Mouse (Mus musculus) adrenal gland, postnatal 25 days (tissue): ENCODE measurements around the gene Rev1. TPM values are rescaled to one million over a fixed set of nuclear protein-coding genes. Genes with fewer than 3 reads are reported as not detected.

Source experiments
- DNase-seq: peaks from one replicate; pipeline ENCODE4 v3.0.0; 2021; ENCODE audit warnings: mixed read lengths
- long read RNA-seq: library from polyadenylated mRNA; stranded (forward); transcript quantifications from one replicate; pipeline ENCODE4 v2.0.0, GENCODE M21; 2021
- total RNA-seq: library from RNA; stranded (reverse); gene quantifications from 2 replicates; pipeline ENCODE4 v1.2.3, GENCODE M21; 2021

Rev1 gene
- total RNA-seq: 29.9 and 30.1 TPM in 2 replicates
- long read RNA-seq, full-length matches to known transcripts: 4 of 22 reads
- long read RNA-seq, partial matches to known transcripts: 9 of 22 reads
- long read RNA-seq, other reads (novel, unspliced or antisense): 9 of 22 reads

DNA sequence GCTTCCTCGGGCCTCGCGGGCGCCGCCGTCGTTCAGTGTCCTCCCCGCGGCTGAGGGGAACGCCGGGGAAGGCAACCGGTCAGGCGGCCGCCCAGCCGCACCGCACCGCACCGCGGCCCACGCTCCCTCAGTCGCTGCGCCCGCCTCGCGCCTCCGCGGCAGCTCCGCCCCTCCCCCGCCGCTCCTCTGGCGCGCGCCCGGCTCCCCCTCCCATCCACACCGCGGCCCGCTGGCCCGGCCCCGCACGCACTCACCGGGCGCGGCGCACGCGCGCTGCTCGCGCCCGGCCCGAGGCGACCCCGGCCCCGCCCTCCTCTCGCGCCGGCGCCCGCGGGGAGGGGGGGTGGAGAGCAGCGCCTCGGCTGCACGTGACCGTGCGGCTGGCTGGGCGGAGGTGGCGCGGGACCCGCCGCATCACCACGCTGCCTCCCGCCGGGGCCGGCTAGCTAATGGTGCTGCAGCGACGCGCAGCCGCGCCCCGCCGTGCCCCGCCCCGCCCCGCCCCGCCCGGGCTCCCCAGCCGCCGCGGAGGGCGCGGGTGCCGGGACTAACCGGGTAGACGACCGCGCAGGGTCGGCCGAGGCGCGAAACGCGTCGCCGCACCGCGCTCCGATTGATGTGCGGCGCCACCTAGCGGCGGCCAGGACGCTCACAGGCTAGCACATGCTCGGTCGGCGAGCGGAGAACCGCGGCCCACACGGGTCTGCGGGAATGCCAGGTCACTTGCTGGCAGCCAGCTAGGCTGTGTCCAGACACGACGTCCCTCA is at the start of gene Rev1:
TSS of gene Rev1 (minus strand) at position 301 of the 767 bp plus-strand sequence.
- DNase-seq: peak; percentile 95

DNA sequence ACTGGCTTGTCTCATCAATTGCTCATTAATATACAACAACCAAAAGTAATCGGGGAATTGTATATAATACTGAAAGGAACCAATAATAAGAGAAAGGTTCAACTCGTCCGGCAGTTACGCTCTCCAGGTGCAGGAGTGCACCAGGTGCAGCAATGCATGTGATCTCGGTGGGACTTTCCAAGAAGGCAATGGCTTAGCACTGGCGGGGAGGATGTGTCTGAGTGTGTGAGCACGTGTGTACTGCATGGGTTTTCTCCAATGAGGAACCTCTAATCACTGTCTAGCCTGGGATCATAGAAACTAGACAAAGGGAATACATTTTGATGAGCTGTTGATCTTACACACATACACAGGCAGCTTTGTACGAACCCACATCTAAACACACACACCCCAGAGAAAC is 49.3 kb upstream of the Rev1 start:
- DNase-seq: no peak

DNA sequence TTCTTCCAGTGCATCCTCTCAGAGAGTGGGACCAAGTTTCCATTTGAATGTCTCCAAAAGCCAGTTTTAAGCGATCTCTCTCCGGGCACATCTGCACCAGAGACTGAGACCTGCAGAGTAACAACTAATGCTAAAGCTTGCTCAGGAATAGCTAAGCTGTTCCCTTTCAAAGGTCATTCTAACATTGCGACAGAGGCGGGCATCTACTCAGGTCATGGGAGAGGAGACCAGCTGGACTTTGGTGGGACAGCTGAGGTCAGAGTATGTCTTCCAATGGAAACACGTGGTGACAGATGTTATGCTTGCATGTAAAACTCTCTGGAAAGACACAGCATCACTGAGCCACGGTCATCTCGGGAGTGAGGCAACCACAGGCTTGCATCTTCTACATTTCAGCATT is 46.5 kb upstream of the Rev1 start:
- DNase-seq: no peak

DNA sequence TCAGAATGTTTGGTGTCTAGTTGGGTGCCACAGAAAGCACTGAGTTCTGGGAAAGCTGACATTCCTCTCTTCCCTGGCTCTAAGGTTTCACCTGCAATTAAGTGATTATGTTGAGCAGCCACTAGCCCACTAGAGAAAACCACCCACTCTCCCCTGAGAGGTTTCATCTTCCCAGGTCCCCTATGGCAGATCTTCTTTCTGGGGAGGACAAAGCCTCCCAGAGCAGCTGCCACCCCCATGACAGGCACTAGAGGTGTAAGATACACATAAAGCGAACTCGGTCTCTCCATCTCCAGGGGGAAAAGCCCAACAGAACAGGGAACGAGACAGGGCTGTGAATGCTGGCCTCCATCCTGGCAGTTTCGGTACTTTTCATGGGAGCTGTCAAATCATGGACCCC is 42.3 kb upstream of the Rev1 start:
- DNase-seq: no peak

DNA sequence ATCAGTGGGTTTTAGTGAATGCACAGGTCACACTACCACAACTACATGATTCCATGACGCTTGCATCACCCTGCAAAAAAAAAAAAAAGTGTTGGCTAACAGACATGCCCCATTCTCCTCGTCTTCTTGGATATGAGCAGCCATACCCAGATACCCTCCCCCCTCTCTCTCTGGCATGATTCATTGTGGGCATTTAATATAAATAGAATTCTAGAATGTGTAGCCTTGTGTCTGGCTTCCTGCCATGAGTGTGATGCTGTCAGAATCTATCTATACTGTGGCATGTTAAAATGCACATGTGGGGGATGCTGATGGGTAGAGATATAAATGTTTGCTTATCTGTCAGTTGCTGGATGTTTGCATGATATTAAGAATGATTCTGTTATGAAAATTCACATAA is 36.1 kb upstream of the Rev1 start:
- DNase-seq: no peak

DNA sequence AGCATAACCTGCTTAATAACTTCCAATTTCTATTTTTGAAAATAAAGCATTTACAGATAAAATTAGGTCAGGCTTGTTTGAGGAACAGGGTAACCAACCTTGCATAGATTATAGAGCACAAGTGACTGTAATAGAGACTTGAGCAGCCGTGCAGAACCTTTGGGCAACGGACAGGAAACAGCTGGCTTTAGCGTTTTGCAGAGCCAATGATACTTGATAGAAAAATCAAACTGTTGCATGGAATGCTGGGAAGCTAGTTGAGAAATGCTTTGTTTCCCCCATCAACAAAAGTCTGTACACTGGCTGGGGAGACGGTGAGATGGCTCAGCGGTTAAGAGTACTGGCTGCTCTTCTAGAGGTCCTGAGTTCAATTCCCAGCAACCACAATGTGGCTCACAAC is 20.5 kb upstream of the Rev1 start:
- DNase-seq: no peak

DNA sequence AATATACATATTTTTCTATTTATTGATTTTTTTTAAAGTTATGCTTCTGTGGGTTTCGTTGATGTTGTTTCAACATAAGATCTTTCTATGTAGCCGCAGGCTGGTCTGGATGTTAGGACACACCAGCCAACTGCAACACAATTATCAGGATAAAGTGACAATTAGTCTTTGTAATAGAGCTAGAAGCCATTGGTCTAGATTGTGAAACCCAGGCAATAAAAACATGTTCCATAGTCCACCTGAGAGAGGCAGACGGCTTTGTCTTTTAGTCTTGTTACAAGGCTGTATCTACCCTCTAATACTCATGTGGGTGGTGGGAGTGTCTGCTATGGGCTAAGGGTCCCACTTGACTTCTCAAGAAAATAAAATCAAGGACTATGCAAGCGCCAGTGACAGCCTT is 16.4 kb upstream of the Rev1 start:
- no peak for DNase-seq

DNA sequence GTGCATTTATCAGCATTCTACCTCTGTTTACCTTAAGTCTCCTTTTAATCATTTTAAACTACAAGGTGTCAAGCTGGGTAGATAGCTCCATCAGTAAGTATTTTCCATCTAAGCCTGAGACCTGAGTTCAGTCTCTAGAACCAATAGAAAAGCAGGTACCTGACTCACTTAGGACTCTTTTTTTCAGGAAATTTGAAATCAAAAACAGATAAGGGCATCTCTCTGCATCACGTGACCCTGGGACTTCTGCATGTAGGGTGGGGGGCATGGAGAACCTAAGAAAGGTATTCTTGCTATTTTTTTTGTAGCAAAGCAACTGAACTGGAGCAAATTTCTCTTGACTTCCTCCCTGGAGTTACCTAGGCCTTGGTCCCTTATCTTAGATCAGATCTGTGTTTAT is 11.8 kb upstream of the Rev1 start:
- DNase-seq: no peak

DNA sequence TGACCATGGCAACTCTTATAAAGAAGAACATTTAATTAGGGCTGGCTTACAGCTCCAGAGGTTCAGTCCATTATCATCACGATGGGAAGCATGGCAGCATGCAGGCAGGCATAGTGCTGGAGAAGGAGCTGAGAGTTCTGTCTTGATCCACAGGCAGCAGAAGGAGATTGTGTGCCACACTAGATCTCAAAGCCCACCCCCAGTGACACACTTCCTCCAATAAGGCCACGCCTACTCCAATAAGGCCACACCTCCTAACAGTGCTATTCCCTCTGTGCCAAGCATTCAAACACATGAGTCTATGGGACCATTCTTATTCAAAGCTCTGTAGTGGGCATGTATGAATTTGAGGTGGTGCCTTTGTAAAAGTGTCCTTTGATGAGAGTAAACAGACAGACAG is 11.3 kb upstream of the Rev1 start:
- DNase-seq: no peak

DNA sequence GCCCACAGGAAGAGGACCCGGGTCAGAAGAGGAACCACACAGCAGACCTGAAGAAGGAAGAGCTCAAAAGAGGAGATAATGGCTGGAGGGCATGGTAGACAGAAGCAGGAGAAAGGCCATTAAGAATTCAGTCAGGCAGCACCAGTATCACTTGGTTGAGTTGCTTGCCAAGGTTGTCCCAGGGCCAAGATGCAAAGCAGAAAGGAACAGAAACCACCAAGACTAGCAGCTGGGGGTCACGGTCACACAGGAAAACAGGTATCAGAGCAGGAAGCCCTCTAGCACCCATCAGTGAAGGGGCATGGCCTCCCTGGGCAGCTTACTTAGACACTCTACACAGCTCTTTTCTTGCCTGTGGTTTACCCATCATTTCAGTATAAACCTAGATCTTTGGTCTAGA is 9.8 kb upstream of the Rev1 start:
- DNase-seq: no peak

DNA sequence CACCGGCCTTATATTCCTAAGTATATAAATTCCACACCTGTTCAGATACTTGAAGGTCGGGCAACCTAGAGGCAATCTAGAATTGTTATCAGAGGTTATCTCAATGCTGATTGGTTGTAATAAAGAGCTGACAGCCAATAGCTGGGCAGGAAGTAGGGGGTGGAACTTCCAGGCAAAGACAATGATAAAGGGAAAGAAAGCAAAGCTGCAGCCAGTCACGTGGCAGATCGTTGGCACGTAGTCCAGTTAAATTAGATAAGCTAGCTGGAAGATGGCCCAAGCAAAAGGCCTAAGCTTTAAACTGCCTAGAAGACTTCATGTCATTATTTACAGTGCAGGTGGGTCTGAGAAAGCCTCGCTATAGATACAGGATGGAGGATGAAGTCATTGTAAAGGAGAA is 3.3 kb upstream of the Rev1 start:
- DNase-seq: no peak

DNA sequence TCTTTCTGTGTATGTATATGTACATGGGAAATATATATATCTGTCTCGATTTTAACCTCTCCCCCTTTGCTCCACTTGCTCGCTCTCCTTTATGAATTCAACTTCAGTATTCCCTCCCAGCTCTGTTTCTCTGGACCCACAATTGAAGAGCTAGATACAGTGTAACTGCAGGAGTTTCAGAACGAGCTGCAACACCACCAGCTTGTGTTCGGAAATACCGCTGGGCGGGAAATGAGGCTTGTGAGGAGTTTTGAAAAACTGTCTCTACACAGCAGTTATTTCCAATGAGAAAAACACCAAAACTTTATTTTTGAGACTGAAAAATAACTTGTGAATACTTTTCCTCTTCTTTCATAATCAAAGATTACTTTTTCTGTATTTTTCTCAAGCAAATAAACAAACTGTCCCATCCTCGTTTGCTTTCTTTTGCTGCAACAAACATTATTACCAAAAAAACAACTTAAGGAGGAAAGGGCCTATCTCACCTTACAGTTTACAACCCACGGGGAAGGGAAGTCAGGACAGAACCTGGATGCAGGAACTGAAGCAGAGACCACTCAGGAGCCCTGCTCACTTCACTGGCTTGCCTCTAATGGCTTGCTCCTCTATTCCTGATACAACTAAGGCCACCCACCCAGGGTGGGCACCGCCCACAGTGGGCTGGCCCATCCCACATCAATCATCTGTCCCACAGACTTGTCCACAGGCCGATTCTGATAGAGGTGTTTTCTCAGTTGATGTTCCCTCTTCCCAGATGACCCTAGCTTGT is 1.3 kb upstream of the Rev1 start:
- no peak for DNase-seq

DNA sequence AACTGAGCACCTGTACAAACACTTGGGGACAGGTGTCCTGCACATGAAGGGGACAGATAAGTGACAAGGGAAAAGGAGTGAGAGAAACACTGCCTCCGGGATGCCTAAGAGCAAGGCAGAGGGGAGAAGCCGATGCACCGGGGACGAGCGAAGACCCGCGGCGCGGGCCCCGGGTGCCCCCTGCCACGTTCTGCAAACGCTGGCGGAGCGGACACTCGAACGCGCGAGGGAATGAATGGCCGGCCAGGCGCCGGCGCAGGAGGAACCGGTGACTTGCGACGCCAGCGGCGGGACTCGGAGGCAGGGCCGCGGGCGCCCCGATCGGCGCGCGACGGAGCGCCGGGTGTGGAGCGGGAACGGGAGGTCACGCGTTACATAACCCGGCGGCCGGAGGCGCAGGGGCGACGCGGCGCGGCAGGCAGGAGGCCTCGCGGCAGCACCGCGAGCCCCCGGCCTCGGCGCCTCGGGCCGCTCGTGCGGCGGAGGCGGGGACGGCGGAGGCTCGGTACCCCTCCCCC is 623 bp downstream of the Rev1 start:
- peak; percentile 66 for DNase-seq

DNA sequence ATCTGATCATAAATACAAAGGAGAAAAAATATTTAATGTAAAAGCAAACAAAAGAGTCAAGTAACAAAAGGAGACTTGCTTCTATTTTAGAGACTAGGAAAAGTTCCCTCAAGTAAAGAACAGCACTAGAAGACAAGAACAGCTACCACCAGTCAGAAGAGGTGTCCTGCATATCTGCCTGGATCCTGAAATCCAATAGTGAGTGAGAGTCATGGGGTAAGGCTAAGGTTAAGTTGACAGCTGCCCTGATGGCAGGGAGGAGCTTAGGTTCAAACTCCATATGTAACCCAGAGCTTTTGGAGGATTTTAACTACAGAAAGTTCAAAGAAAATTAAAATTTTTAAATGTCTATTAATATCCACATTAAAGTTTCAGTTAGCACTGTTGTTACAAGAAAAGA is 2.6 kb downstream of the Rev1 start:
- DNase-seq: no peak

DNA sequence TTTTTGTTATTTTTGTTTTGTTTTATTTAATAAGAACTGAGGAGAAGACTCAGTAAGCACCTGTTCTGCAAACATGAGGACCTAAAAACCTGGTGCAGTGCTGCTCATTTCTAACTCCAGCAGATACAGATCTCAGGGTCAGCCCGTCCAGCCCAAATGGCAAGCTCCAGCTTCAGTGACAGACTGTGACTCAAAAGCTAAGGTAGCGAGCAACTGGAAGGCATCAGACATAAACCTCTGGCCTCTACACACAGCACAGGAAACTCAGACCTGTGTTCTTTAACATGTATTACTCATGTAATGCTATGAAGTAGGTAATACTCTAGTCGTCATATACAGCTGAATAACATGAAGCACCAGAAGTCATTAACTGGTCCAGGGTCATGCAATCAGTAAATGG is 3.2 kb downstream of the Rev1 start:
- DNase-seq: no peak

DNA sequence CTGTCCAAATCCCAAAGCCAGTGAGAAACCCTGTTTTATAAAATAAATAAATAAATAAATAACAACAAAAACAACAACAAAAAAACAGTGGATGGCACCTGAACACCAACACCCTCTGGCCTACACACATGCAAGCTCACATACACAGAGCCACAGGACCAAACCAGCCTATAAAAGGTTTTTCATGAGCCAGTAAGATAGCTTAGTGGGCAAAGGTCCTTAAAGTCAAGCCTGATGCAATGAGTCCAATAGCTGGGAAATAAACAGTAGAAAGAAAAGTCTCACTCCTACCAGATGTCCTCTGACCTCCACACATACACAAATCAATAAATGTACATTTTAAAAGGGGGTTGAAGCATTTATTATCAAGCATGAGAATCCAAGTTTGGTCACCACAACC is 5.3 kb downstream of the Rev1 start:
- no peak for DNase-seq

DNA sequence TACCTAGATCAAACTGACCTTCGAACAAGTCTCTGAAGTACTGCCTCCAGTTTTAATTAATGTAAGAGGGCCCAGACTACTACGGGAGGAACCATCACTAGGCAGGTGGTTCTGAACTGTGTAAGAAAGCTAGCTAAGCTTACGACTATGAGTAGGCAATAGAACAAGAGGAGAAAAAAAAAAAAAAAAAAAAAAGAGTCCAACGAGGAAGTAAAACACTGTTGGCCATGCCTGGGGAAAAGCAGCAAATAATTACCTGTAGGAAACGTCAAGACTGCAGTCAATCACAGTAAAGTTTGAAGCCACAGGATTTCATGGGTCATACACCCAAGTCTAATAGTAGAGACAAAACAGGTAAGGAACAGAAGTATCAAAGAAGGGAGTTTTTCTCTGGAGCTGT is 8.7 kb downstream of the Rev1 start:
- DNase-seq: no peak

DNA sequence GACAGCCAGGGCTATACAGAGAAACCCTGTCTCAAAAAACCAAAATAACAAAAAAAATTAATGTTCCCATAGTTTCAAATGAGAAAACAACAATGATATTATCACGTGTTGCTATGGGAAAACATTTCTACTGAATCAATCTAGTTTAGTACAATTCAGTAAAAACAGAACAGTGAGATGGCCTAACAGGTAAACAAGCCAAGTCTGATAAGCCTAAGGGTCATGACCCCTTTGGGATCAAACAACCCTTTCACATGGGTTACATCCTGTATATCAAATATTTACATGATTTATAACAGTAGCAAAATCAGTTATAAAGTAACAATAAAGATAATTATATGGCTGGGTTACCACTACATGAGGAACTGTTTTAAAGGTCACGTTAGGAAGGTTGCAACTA is 11.0 kb downstream of the Rev1 start:
- DNase-seq: no peak

DNA sequence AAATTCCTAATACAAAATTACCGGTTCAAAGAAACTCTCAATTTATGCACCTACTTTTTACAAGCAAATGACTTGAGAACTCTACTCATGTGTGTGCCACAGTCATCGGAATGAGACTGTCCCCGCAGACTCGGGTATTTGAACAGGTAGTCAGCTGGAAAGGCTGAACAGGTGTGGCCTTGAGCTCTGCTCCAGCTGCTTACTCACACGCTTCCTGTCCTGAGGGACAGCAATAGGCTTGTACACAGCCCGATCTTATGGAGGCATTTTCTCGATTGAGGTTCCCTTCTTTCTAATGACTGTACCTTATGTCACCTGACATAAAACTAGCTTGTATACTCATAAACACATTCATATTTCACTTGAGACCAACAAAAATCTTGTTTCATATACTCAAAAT is 19.8 kb downstream of the Rev1 start:
- no peak for DNase-seq

DNA sequence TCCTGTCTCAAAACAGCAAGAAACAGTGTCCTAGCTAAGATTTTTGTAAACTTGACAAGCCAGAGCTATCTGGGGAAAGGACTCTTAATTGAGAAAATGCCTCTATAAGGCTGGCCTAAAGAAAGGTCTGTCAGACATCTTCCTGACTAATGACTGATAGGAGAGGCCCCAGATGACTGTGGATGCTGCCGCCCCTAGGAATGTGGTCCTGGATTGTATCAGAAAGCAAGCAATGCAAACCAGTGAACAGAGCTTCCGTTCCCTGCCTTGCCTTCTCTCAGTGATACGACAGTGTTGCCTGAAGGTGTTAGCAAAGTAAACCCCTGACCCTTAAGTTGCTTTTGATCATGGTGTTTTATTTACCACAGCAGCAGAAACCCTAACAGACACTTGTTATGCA is 25.8 kb downstream of the Rev1 start:
- DNase-seq: no peak

DNA sequence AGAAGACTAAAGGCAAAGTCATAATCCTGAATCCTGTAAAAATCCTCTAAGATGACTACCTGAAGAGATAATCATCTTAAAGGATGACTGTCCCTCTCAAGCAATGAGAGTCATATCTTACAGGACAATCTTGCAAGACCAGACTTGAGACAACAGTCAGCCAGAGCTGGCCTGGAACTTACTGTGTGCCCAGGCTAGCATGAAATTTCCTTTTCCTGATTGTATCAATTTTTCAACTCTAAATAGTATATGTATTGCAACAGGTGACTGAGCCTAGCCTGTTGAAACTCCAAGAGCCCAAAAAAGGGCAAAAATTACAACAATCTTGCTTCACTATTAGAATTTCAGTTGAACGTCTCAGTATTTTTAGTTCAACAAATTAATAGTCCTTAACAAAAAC is 26.4 kb downstream of the Rev1 start:
- no peak for DNase-seq

DNA sequence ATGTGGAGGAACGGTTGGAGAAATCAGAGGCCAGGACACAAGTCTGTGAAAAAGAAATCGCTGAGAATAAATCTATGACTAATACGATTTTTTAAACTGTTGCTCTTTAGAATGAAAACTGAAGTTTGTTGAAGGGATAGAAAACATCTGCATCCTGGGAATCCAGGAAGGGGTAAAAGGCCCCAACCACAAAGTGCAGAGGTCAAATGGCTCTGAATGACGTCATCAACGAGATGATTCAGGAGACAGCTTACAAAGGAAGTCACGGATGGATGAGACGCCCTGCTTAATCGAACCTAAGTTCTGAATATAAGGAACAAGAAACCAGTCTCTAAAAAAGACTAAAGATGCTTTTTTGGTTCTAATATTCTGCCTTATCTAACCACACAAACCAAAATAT is 48.3 kb downstream of the Rev1 start:
- DNase-seq: no peak

DNA sequence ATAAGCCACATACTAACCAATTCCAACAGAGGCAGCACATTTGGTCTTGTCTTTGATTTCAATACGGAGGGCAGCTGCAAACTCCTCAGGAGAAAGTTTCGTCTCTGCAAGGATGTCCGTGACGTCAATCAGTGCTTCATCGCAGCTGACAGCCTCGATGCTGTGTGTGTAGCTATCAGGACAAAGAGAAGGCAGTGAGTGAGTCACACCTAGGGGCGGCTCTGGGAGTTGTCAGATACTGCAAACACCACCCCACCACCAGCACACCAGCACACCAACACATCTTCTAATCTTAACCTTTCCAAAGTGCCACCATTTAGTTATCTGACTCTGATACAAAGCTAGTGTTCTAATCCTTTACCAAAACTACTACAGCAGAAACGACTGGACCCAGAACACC is 58.3 kb downstream of the Rev1 start:
- DNase-seq: no peak

DNA sequence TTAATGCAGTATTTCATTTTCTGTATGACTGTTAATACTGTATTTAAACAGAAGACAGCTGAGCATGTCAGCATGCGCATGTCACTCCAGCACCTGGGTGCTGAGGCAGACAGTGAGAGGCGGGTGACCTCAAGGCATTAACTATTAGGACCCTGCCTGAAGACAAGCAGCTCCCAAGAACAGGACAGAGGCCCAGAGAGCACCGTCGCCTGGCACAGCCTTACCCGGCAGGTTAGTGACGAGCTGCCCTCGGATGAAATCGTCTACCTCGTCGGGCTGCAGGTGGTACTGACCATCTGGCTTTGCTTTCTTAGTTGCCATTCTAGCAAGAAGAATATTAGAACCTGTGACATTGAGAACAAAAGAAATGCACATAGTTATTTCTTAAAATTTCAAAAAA is 62.3 kb downstream of the Rev1 start:
- DNase-seq: no peak
